Mouse (Mus musculus) lung, embryonic 15.5 days (tissue): ENCODE data around the gene Slc7a3. TPM values are rescaled to one million over a fixed set of nuclear protein-coding genes. Genes with fewer than 3 reads are reported as not detected.
"Not testable (repeated sequence)": the region's sequence is repeated elsewhere in the genome, so short reads cannot be mapped to it uniquely, and the experiment has no call there.

ENCODE experiments used
- ATAC-seq: fragments of 200-750 bp; cut with Nextera tagmentation; 2 replicates; pipeline ENCODE4 v1.8.0; 2017; ENCODE audit warnings: moderate number of reproducible peaks, borderline replicate concordance; ENCODE audit not compliant: low FRiP score, low TSS enrichment; ENCODE audit errors: extremely low read depth
- H3K27ac ChIP-seq: fragments of 300-500 bp; sonication (generic); 2 replicates; pipeline ENCODE4 v1.5.1; 2015; ENCODE audit warnings: moderate library complexity, mild to moderate bottlenecking, inconsistent platforms
- H3K27me3 ChIP-seq: fragments of 300-500 bp; sonication (generic); 2 replicates; pipeline ENCODE4 v1.6.1; 2015; ENCODE audit warnings: inconsistent platforms
- H3K36me3 ChIP-seq: fragments of 300-500 bp; sonication (generic); 2 replicates; pipeline ENCODE4 v1.6.1; 2015; ENCODE audit warnings: inconsistent platforms
- H3K4me1 ChIP-seq: fragments of 300-500 bp; sonication (generic); 2 replicates; pipeline ENCODE4 v1.6.1; 2015; ENCODE audit warnings: inconsistent platforms
- H3K4me2 ChIP-seq: fragments of 300-500 bp; sonication (generic); 2 replicates; pipeline ENCODE4 v1.6.1; 2015; ENCODE audit warnings: inconsistent platforms, mild to moderate bottlenecking, moderate library complexity
- H3K4me3 ChIP-seq: fragments of 300-500 bp; sonication (generic); 2 replicates; pipeline ENCODE4 v1.5.1; 2015; ENCODE audit warnings: mild to moderate bottlenecking, inconsistent platforms
- H3K9ac ChIP-seq: fragments of 300-500 bp; sonication (generic); 2 replicates; pipeline ENCODE4 v1.6.1; 2015; ENCODE audit warnings: inconsistent platforms
- H3K9me3 ChIP-seq: fragments of 300-500 bp; sonication (generic); 2 replicates; pipeline ENCODE4 v1.6.1; 2016; ENCODE audit warnings: inconsistent platforms
- WGBS: fragments of 180-500 bp; shearing (Covaris S2); methylation state at CpG from one replicate; pipeline ENCODE4 v1.1.7; 2015; 5-methylcytosine and 5-hydroxymethylcytosine counted together
- polyA plus RNA-seq: library from polyadenylated mRNA; unstranded; fragments of >200 nt; fragmentation: Nextera tagmentation; extraction: Ambion mirVana; gene quantifications from 2 replicates; pipeline ENCODE4 v1.2.1, GENCODE M21; 2015

Gene Slc7a3
- polyA plus RNA-seq = 0.52 and 0.64 TPM in 2 replicates

GRCm38 (mm10) chrX:101085920-101086319 is at the start of gene Slc7a3:
Gene Slc7a3 (minus strand): TSS chrX:101086020.
- peak within 1 kb of the TSS; percentile 15; the same call in 1 of the 2 replicates for H3K4me3 ChIP-seq
- H3K27ac ChIP-seq = no peak within 1 kb of the TSS
- no peak for ATAC-seq
- peaks cover 13% of the 10 kb centered on the region for H3K27me3 ChIP-seq
- WGBS = 32% methylated on average over 11 of the region's 11 CpGs
- H3K4me1 ChIP-seq = no peaks in the 10 kb centered on the region
- no peaks in the 10 kb centered on the region for H3K36me3 ChIP-seq
- no peak within 1 kb of the TSS for H3K9ac ChIP-seq
- H3K9me3 ChIP-seq = no peaks in the 10 kb centered on the region
- H3K4me2 ChIP-seq = peak within 1 kb of the TSS; percentile 49

GRCm38 (mm10) chrX:101131992-101132791 is 46.4 kb upstream of the Slc7a3 start:
- no peak overlapping the region for H3K9ac ChIP-seq
- ATAC-seq = no peak
- no peaks in the 10 kb centered on the region for H3K4me1 ChIP-seq
- H3K4me3 ChIP-seq = peak overlapping the region; percentile 17; the same call in 1 of the 2 replicates
- H3K27ac ChIP-seq = no peak overlapping the region
- WGBS = 31% methylated on average over 12 of the region's 12 CpGs
- H3K27me3 ChIP-seq = no peaks in the 10 kb centered on the region
- H3K9me3 ChIP-seq = no peaks in the 10 kb centered on the region
- no peaks in the 10 kb centered on the region for H3K36me3 ChIP-seq
- H3K4me2 ChIP-seq = peak overlapping the region; percentile 39

- no peak for ATAC-seq
- Histone ChIP-seq H3K27me3 (no peaks in the 10 kb centered on the region), H3K4me3 (no peak overlapping the region), H3K4me2 (no peak overlapping the region), H3K27ac (no peak overlapping the region), H3K36me3 (no peaks in the 10 kb centered on the region), H3K9ac (no peak overlapping the region), H3K9me3 (no peaks in the 10 kb centered on the region), H3K4me1 (0 out of 2 replicates have a peak, but pooled peaks cover 7% of the 10 kb centered on the region)
- WGBS = 28% methylated on average over 7 of the region's 7 CpGs
Observed at GRCm38 (mm10) chrX:101131001-101131400, 45.2 kb upstream of the Slc7a3 start.

- no peaks in the 10 kb centered on the region for H3K27me3 ChIP-seq
- no peak for ATAC-seq
- no peaks in the 10 kb centered on the region for H3K36me3 ChIP-seq
- no peak overlapping the region for H3K9ac ChIP-seq
- 0 out of 2 replicates have a peak, but pooled peaks cover 7% of the 10 kb centered on the region for H3K4me1 ChIP-seq
- 68% methylated on average over 2 of the region's 2 CpGs for WGBS
- no peak overlapping the region for H3K27ac ChIP-seq
- H3K4me3 ChIP-seq = no peak overlapping the region
- no peak overlapping the region for H3K4me2 ChIP-seq
- no peaks in the 10 kb centered on the region for H3K9me3 ChIP-seq
Observed at GRCm38 (mm10) chrX:101128559-101128958, 42.7 kb upstream of the Slc7a3 start.

GRCm38 (mm10) chrX:101126977-101127376 is 41.2 kb upstream of the Slc7a3 start:
- H3K4me2 ChIP-seq = no peak overlapping the region
- no peaks in the 10 kb centered on the region for H3K27me3 ChIP-seq
- H3K36me3 ChIP-seq = no peaks in the 10 kb centered on the region
- no peak overlapping the region for H3K9ac ChIP-seq
- no peaks in the 10 kb centered on the region for H3K9me3 ChIP-seq
- H3K4me3 ChIP-seq = no peak overlapping the region
- 0 out of 2 replicates have a peak, but pooled peaks cover 7% of the 10 kb centered on the region for H3K4me1 ChIP-seq
- H3K27ac ChIP-seq = no peak overlapping the region
- no peak for ATAC-seq
- 25% methylated on average over 2 of the region's 2 CpGs for WGBS

GRCm38 (mm10) chrX:101126474-101126955 is 40.7 kb upstream of the Slc7a3 start:
- H3K27ac ChIP-seq = no peak overlapping the region
- no peaks in the 10 kb centered on the region for H3K36me3 ChIP-seq
- H3K4me2 ChIP-seq = no peak overlapping the region
- H3K9ac ChIP-seq = no peak overlapping the region
- no peaks in the 10 kb centered on the region for H3K27me3 ChIP-seq
- ATAC-seq = peak; percentile 42; the same call in 1 of the 2 replicates
- WGBS = 50% methylated on average over 7 of the region's 7 CpGs
- H3K9me3 ChIP-seq = no peaks in the 10 kb centered on the region
- no peak overlapping the region for H3K4me3 ChIP-seq
- 0 out of 2 replicates have a peak, but pooled peaks cover 7% of the 10 kb centered on the region for H3K4me1 ChIP-seq

- H3K4me3 ChIP-seq = no peak overlapping the region
- no peak overlapping the region for H3K9ac ChIP-seq
- 22% methylated on average over 1 of the region's 1 CpGs for WGBS
- H3K27ac ChIP-seq = no peak overlapping the region
- no peak for ATAC-seq
- no peaks in the 10 kb centered on the region for H3K9me3 ChIP-seq
- no peaks in the 10 kb centered on the region for H3K27me3 ChIP-seq
- H3K4me1 ChIP-seq = no peaks in the 10 kb centered on the region
- H3K36me3 ChIP-seq = no peaks in the 10 kb centered on the region
- no peak overlapping the region for H3K4me2 ChIP-seq
Observed at GRCm38 (mm10) chrX:101120546-101120945, 34.7 kb upstream of the Slc7a3 start.

GRCm38 (mm10) chrX:101085211-101085610 is 609 bp downstream of the Slc7a3 start:
- H3K4me1 ChIP-seq, H3K27ac ChIP-seq, H3K36me3 ChIP-seq, ATAC-seq, H3K9me3 ChIP-seq, H3K9ac ChIP-seq: not testable (repeated sequence)
- Histone ChIP-seq H3K4me3 (peak overlapping the region; percentile 15; the same call in 1 of the 2 replicates), H3K4me2 (peak overlapping the region; percentile 49), H3K27me3 (peaks cover 13% of the 10 kb centered on the region)
- 20% methylated on average over 9 of the region's 9 CpGs for WGBS

- 72% methylated on average over 2 of the region's 2 CpGs for WGBS
- H3K27me3 ChIP-seq = peaks cover 13% of the 10 kb centered on the region
Observed at GRCm38 (mm10) chrX:101084192-101084591, 1.6 kb downstream of the Slc7a3 start.

GRCm38 (mm10) chrX:101065245-101065644 is 20.6 kb downstream of the Slc7a3 start:
- no peak for ATAC-seq
- Histone ChIP-seq H3K9ac (no peak overlapping the region), H3K4me3 (no peak overlapping the region), H3K27me3 (no peaks in the 10 kb centered on the region), H3K4me1 (no peaks in the 10 kb centered on the region), H3K4me2 (no peak overlapping the region), H3K27ac (no peak overlapping the region), H3K36me3 (no peaks in the 10 kb centered on the region), H3K9me3 (no peaks in the 10 kb centered on the region)
- 59% methylated on average over 1 of the region's 1 CpGs for WGBS

More at GRCm38 (mm10) chrX:101084192-101084591, 1.6 kb downstream of the Slc7a3 start:
- H3K9ac ChIP-seq = no peak overlapping the region
- H3K9me3 ChIP-seq = no peaks in the 10 kb centered on the region
- no peaks in the 10 kb centered on the region for H3K4me1 ChIP-seq
- no peak for ATAC-seq
- no peak overlapping the region for H3K27ac ChIP-seq
- no peak overlapping the region for H3K4me3 ChIP-seq
- H3K36me3 ChIP-seq = no peaks in the 10 kb centered on the region
- no peak overlapping the region for H3K4me2 ChIP-seq

GRCm38 (mm10) chrX:101063503-101063902 is 22.3 kb downstream of the Slc7a3 start:
- Histone ChIP-seq H3K4me2 (no peak overlapping the region), H3K27me3 (no peaks in the 10 kb centered on the region), H3K9me3 (no peaks in the 10 kb centered on the region), H3K9ac (no peak overlapping the region), H3K4me1 (no peaks in the 10 kb centered on the region), H3K4me3 (no peak overlapping the region), H3K27ac (no peak overlapping the region), H3K36me3 (no peaks in the 10 kb centered on the region)
- WGBS = 60% methylated on average over 2 of the region's 2 CpGs
- ATAC-seq = no peak

- no peak within 1 kb of the TSS for H3K4me3 ChIP-seq
- H3K4me1 ChIP-seq = no peaks in the 10 kb centered on the region
- no peaks in the 10 kb centered on the region for H3K27me3 ChIP-seq
- no peaks in the 10 kb centered on the region for H3K9me3 ChIP-seq
- no peak within 1 kb of the TSS for H3K27ac ChIP-seq
- no peak within 1 kb of the TSS for H3K9ac ChIP-seq
- 86% methylated on average over 31 of the region's 31 CpGs for WGBS
- ATAC-seq = no peak
- no peak within 1 kb of the TSS for H3K4me2 ChIP-seq
- H3K36me3 ChIP-seq = no peaks in the 10 kb centered on the region
Observed at GRCm38 (mm10) chrX:101059541-101059940, 26.3 kb downstream of the Slc7a3 start, which contains the start of gene Tex11. Gene Tex11 (minus strand): TSS chrX:101059667.
